Mouse (Mus musculus) erythroblast, embryonic 14.5 days (primary cell): Measurements from ENCODE around the gene Qsox2.

Experiments used
- GATA1 ChIP-seq: IDR thresholded peaks from 2 replicates; pipeline ENCODE4 v1.6.1; 2012; ENCODE audit warnings: low read length, inconsistent platforms, mixed read lengths
- TAL1 ChIP-seq: IDR thresholded peaks from 3 replicates; pipeline ENCODE4 v1.6.1; 2012; ENCODE audit warnings: low read length, inconsistent platforms, mixed read lengths

GRCm38 (mm10) chr2:26234771-26235170 lies 2.6 kb downstream of the Qsox2 start:
- TF ChIP-seq TAL1, result no peak
- no peak for TF ChIP-seq GATA1
